Mouse (Mus musculus) liver, embryonic 11.5 days (tissue): ENCODE results near the gene Rab8b. TPM values are rescaled to one million over a fixed set of nuclear protein-coding genes. Genes with fewer than 3 reads are reported as not detected.
"Not testable (repeated sequence)": the region's sequence is repeated elsewhere in the genome, so short reads cannot be mapped to it uniquely, and the experiment has no call there.

Source experiments
- ATAC-seq: fragments of 200-750 bp; cut with Nextera tagmentation; replicated peaks from 2 replicates; pipeline ENCODE4 v1.8.0; 2017; ENCODE audit warnings: moderate number of reproducible peaks, mild to moderate bottlenecking, moderate TSS enrichment, moderate library complexity; ENCODE audit not compliant: low FRiP score
- DNase-seq: peaks from one replicate; pipeline ENCODE4 v3.0.0-alpha.2; 2017; ENCODE audit warnings: low spot score
- H3K27ac ChIP-seq: fragments of 300-500 bp; sonication (generic); 2 replicates; pipeline ENCODE4 v1.5.1; 2014; ENCODE audit warnings: mild to moderate bottlenecking, low read depth, low read length, control low read depth
- H3K27me3 ChIP-seq: fragments of 300-500 bp; sonication (generic); replicated peaks from 2 replicates; pipeline ENCODE4 v1.6.1; 2014; ENCODE audit warnings: low read length, mixed read lengths; ENCODE audit not compliant: control insufficient read depth, insufficient read depth
- H3K36me3 ChIP-seq: fragments of 300-500 bp; sonication (generic); 2 replicates; pipeline ENCODE4 v1.6.1; 2014; ENCODE audit warnings: mild to moderate bottlenecking, low read length, moderate library complexity, mixed read lengths; ENCODE audit not compliant: control insufficient read depth, insufficient read depth
- H3K4me1 ChIP-seq: fragments of 300-500 bp; sonication (generic); replicated peaks from 2 replicates; pipeline ENCODE4 v1.6.1; 2014; ENCODE audit warnings: low read length, mixed read lengths; ENCODE audit not compliant: control insufficient read depth, insufficient read depth
- H3K4me2 ChIP-seq: fragments of 300-500 bp; sonication (generic); 2 replicates; pipeline ENCODE4 v1.6.1; 2014; ENCODE audit warnings: mild to moderate bottlenecking, control low read depth, moderate library complexity
- H3K4me3 ChIP-seq: fragments of 300-500 bp; sonication (generic); 2 replicates; pipeline ENCODE4 v1.5.1; 2014; ENCODE audit warnings: low read depth, low read length, control low read depth
- H3K9ac ChIP-seq: fragments of 300-500 bp; sonication (generic); 2 replicates; pipeline ENCODE4 v1.6.1; 2014; ENCODE audit warnings: low read depth, low read length, control low read depth
- H3K9me3 ChIP-seq: fragments of 300-500 bp; sonication (generic); 2 replicates; pipeline ENCODE4 v1.6.1; 2016; ENCODE audit warnings: low read length, inconsistent platforms, mixed read lengths; ENCODE audit not compliant: control insufficient read depth
- WGBS: fragments of 180-500 bp; shearing (Covaris S2); extraction: QIAGEN DNeasy Blood & Tissue Kit; methylation state at CpG from one replicate; pipeline ENCODE4 v1.1.7; 2014; 5-methylcytosine and 5-hydroxymethylcytosine counted together
- polyA plus RNA-seq: library from polyadenylated mRNA; unstranded; fragments of >200 nt; fragmentation: Nextera tagmentation; extraction: Ambion mirVana; gene quantifications from 2 replicates; pipeline ENCODE4 v1.2.1, GENCODE M21; 2014

Rab8b gene
- polyA plus RNA-seq, 1 experiment from 2014 or later = 43.1 TPM

- no peak overlapping the region for H3K9ac ChIP-seq
- 50% methylated on average over 2 of the region's 2 CpGs for WGBS
- H3K27me3 ChIP-seq = no peaks in the 10 kb centered on the region
- H3K4me3 ChIP-seq = no peak overlapping the region
- H3K9me3 ChIP-seq = no peaks in the 10 kb centered on the region
- H3K4me2 ChIP-seq = peak overlapping the region; percentile 10; the same call in 1 of the 2 replicates
- 0 out of 2 replicates have a peak, but pooled peaks cover 3% of the 10 kb centered on the region for H3K36me3 ChIP-seq
- H3K4me1 ChIP-seq = peaks cover 43% of the 10 kb centered on the region
- ATAC-seq (peak; percentile 72), DNase-seq (no peak)
- peak overlapping the region; percentile 63; the same call in 1 of the 2 replicates for H3K27ac ChIP-seq
Observed at GRCm38 (mm10) chr9:66899072-66899471, 20.4 kb downstream of the Rab8b start.

- no peak overlapping the region for H3K4me2 ChIP-seq
- no peak overlapping the region for H3K27ac ChIP-seq
- H3K9ac ChIP-seq = no peak overlapping the region
- no peak overlapping the region for H3K4me3 ChIP-seq
- DNase-seq (no peak), ATAC-seq (no peak)
- H3K27me3 ChIP-seq = no peaks in the 10 kb centered on the region
- WGBS = 66% methylated on average over 6 of the region's 6 CpGs
- peaks cover 47% of the 10 kb centered on the region for H3K4me1 ChIP-seq
- H3K36me3 ChIP-seq = 0 out of 2 replicates have a peak, but pooled peaks cover 3% of the 10 kb centered on the region
- no peaks in the 10 kb centered on the region for H3K9me3 ChIP-seq
Observed at GRCm38 (mm10) chr9:66897851-66898250, 21.6 kb downstream of the Rab8b start.

GRCm38 (mm10) chr9:66896951-66897350 is 22.5 kb downstream of the Rab8b start:
- 0 out of 2 replicates have a peak overlapping the region, but pooled peaks have one; percentile 4 for H3K27ac ChIP-seq
- no peak overlapping the region for H3K9ac ChIP-seq
- peaks cover 47% of the 10 kb centered on the region for H3K4me1 ChIP-seq
- H3K4me3 ChIP-seq = no peak overlapping the region
- DNase-seq (no peak), ATAC-seq (no peak)
- H3K27me3 ChIP-seq = no peaks in the 10 kb centered on the region
- 0 out of 2 replicates have a peak, but pooled peaks cover under 1% of the 10 kb centered on the region for H3K36me3 ChIP-seq
- 79% methylated on average over 6 of the region's 6 CpGs for WGBS
- H3K9me3 ChIP-seq = no peaks in the 10 kb centered on the region
- H3K4me2 ChIP-seq = no peak overlapping the region

- Histone ChIP-seq H3K27me3 (no peaks in the 10 kb centered on the region), H3K4me3 (no peak overlapping the region), H3K9ac (no peak overlapping the region; the same call in 1 of the 2 replicates), H3K27ac (peak overlapping the region; percentile 84), H3K4me1 (peaks cover 47% of the 10 kb centered on the region), H3K9me3 (no peaks in the 10 kb centered on the region), H3K36me3 (no peaks in the 10 kb centered on the region), H3K4me2 (peak overlapping the region; percentile 58)
- peak; percentile 64 for ATAC-seq
- no peak for DNase-seq
- WGBS = 40% methylated on average over 5 of the region's 5 CpGs
Observed at GRCm38 (mm10) chr9:66895995-66896394, 23.5 kb downstream of the Rab8b start.

GRCm38 (mm10) chr9:66895035-66895779 is 24.3 kb downstream of the Rab8b start:
- Histone ChIP-seq H3K4me2 (peak overlapping the region; percentile 58), H3K36me3 (no peaks in the 10 kb centered on the region), H3K9ac (peak overlapping the region; percentile 40; the same call in 1 of the 2 replicates), H3K4me1 (peaks cover 47% of the 10 kb centered on the region), H3K4me3 (no peak overlapping the region), H3K27me3 (no peaks in the 10 kb centered on the region), H3K27ac (peak overlapping the region; percentile 84), H3K9me3 (no peaks in the 10 kb centered on the region)
- peak; percentile 82 for ATAC-seq
- DNase-seq = no peak
- WGBS = 45% methylated on average over 10 of the region's 10 CpGs

- no peak overlapping the region for H3K9ac ChIP-seq
- H3K4me3 ChIP-seq = no peak overlapping the region
- 53% methylated on average over 1 of the region's 1 CpGs for WGBS
- peak overlapping the region; percentile 84 for H3K27ac ChIP-seq
- peak overlapping the region; percentile 58 for H3K4me2 ChIP-seq
- H3K9me3 ChIP-seq = no peaks in the 10 kb centered on the region
- H3K4me1 ChIP-seq = peaks cover 43% of the 10 kb centered on the region
- ATAC-seq (no peak), DNase-seq (no peak)
- no peaks in the 10 kb centered on the region for H3K27me3 ChIP-seq
- H3K36me3 ChIP-seq = no peaks in the 10 kb centered on the region
Observed at GRCm38 (mm10) chr9:66894421-66894820, 25.1 kb downstream of the Rab8b start.

- H3K4me1 ChIP-seq = peaks cover 35% of the 10 kb centered on the region
- 97% methylated on average over 4 of the region's 4 CpGs for WGBS
- H3K9me3 ChIP-seq, H3K4me3 ChIP-seq, H3K36me3 ChIP-seq, DNase-seq, H3K9ac ChIP-seq, H3K27ac ChIP-seq, H3K27me3 ChIP-seq, ATAC-seq, H3K4me2 ChIP-seq: not testable (repeated sequence)
Observed at GRCm38 (mm10) chr9:66892456-66892855, 27.0 kb downstream of the Rab8b start.

- 48% methylated on average over 6 of the region's 6 CpGs for WGBS
- no peak for DNase-seq
- Histone ChIP-seq H3K9ac (no peak overlapping the region), H3K27ac (no peak overlapping the region), H3K9me3 (no peaks in the 10 kb centered on the region), H3K36me3 (no peaks in the 10 kb centered on the region), H3K27me3 (no peaks in the 10 kb centered on the region), H3K4me1 (peaks cover 20% of the 10 kb centered on the region), H3K4me2 (no peak overlapping the region), H3K4me3 (no peak overlapping the region)
- no peak for ATAC-seq
Observed at GRCm38 (mm10) chr9:66887960-66888610, 31.4 kb downstream of the Rab8b start.
